Comparison of ENCODE assay signal across 17 mouse cellular contexts in the genomic region with DNA sequence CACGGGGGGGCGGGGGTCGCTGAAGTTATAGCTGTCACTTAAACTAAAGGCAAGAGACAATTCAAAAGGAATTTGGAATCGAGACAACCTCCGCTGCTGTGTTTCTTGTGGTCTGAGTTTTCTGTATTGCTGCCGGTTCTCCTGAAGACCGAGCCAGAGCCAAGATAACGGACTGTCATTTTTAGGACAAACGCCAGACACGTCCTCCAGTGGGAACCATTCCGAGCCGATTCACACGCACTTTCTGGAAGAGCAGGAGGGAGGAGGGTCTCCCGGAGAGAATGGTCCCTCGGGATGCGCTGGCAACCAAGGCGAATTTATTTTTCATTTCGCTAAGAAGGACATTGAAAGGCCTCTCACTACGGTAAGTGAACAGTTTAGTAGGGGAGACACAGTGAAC. TPM values are rescaled to one million over a fixed set of nuclear protein-coding genes. Genes with fewer than 3 reads are reported as not detected.
A peak's percentile ranks its signal among the peaks of the same experiment; 100 is the strongest.
DNase-seq lines count a peak whose midpoint lies in the region; ATAC-seq and TF ChIP-seq lines count a peak whose summit lies in the region.
"Had no signal": no experiment of that assay in that cellular context is flagged by ENCODE, and none has a peak within 500 bp of the region (broad histone marks: within the 10 kb centered on the region; RNA-seq: fewer than 3 reads in every experiment).

No protein-coding gene starts in this region.

- H3K9me3 ChIP-seq in hindbrain, postnatal 0 days (ENCODE audit: low read length): no peaks in the 10 kb centered on the region
- H3K9me3 ChIP-seq in hindbrain, embryonic 13.5 days: no peaks in the 10 kb centered on the region
- H3K9me3 ChIP-seq in heart, embryonic 12.5 days (replicated peaks): no peaks in the 10 kb centered on the region
- H3K9me3 ChIP-seq in midbrain, embryonic 15.5 days: no peaks in the 10 kb centered on the region
- no peaks in the 10 kb centered on the region for H3K9me3 ChIP-seq in liver, postnatal 0 days (ENCODE audit: low read length)
- H3K9me3 ChIP-seq: embryonic facial prominence, embryonic 10.5 days; liver, embryonic 13.5 days had no signal

- no peak for TF ChIP-seq CTCF in hindbrain, postnatal 0 days (IDR thresholded peaks at IDR 0.05; ENCODE audit: low read depth)
- no peak for TF ChIP-seq CTCF in liver, postnatal 0 days (IDR thresholded peaks at IDR 0.05; ENCODE audit: low read depth)

- no peak overlapping the region for H3K4me3 ChIP-seq in hindbrain, postnatal 0 days (ENCODE audit: low read length)
- no peak overlapping the region for H3K4me3 ChIP-seq in hindbrain, embryonic 13.5 days
- peak overlapping the region; percentile 1; the same call in 1 of the 2 replicates for H3K4me3 ChIP-seq in heart, embryonic 12.5 days
- H3K4me3 ChIP-seq in midbrain, embryonic 15.5 days: no peak overlapping the region
- H3K4me3 ChIP-seq in liver, postnatal 0 days (ENCODE audit: low read depth, low read length): no peak overlapping the region
- H3K4me3 ChIP-seq: embryonic facial prominence, embryonic 10.5 days; liver, embryonic 13.5 days had no signal

- H3K9ac ChIP-seq in hindbrain, postnatal 0 days (replicated peaks; ENCODE audit: low read length): no peak overlapping the region
- H3K9ac ChIP-seq in hindbrain, embryonic 13.5 days: no peak overlapping the region
- 0 out of 2 replicates have a peak overlapping the region, but pooled peaks have one; percentile 34 for H3K9ac ChIP-seq in heart, embryonic 12.5 days
- H3K9ac ChIP-seq in midbrain, embryonic 15.5 days: no peak overlapping the region
- no peak overlapping the region for H3K9ac ChIP-seq in liver, postnatal 0 days (replicated peaks)
- H3K9ac ChIP-seq: liver, embryonic 13.5 days had no signal

- DNase-seq in cerebellum, postnatal 25 days: peak; percentile 18 to 36
- no peak for DNase-seq in cerebellum, adult 8-10 months
- peak; percentile 42 for DNase-seq in hindbrain, postnatal 0 days (ENCODE audit: low spot score)
- no peak for DNase-seq in T-cell, adult 2 months (ENCODE audit: low spot score)
- DNase-seq in liver, postnatal 0 days: no peak
- DNase-seq: cerebellum, adult 18-20 months; kidney, postnatal 10 days; left cerebral cortex, postnatal 4 days; liver, embryonic 13.5 days; thymus, adult 2 months had no signal

- 35% methylated on average over 19 of the region's 19 CpGs for WGBS in hindbrain, postnatal 0 days
- 55% methylated on average over 19 of the region's 19 CpGs for WGBS in hindbrain, embryonic 13.5 days
- WGBS in heart, embryonic 12.5 days: 24% methylated on average over 19 of the region's 19 CpGs
- whole genome bisulfite sequencing in midbrain, embryonic 15.5 days: 49% methylated on average over 19 of the region's 19 CpGs
- 71% methylated on average over 19 of the region's 19 CpGs for WGBS in liver, postnatal 0 days (ENCODE audit: insufficient replicate concordance)

- peak overlapping the region; percentile 41 for H3K4me2 ChIP-seq in hindbrain, postnatal 0 days (ENCODE audit: low read depth, low read length)
- no peak overlapping the region for H3K4me2 ChIP-seq in hindbrain, embryonic 13.5 days
- H3K4me2 ChIP-seq in heart, embryonic 12.5 days: peak overlapping the region; percentile 58
- H3K4me2 ChIP-seq in midbrain, embryonic 15.5 days: peak overlapping the region; percentile 10; the same call in 1 of the 2 replicates
- H3K4me2 ChIP-seq in liver, postnatal 0 days (ENCODE audit: low read depth, low read length): no peak overlapping the region
- H3K4me2 ChIP-seq: liver, embryonic 13.5 days had no signal

- no peak for TF ChIP-seq EP300 in liver, postnatal 0 days (IDR thresholded peaks at IDR 0.05; ENCODE audit: low read depth)

- no peaks in the 10 kb centered on the region for H3K36me3 ChIP-seq in hindbrain, postnatal 0 days (ENCODE audit: insufficient read depth, low read length)
- H3K36me3 ChIP-seq in hindbrain, embryonic 13.5 days: no peaks in the 10 kb centered on the region
- H3K36me3 ChIP-seq in heart, embryonic 12.5 days: no peaks in the 10 kb centered on the region
- no peaks in the 10 kb centered on the region for H3K36me3 ChIP-seq in midbrain, embryonic 15.5 days (replicated peaks)
- H3K36me3 ChIP-seq in liver, postnatal 0 days (replicated peaks; ENCODE audit: insufficient read depth, low read length): no peaks in the 10 kb centered on the region
- H3K36me3 ChIP-seq: embryonic facial prominence, embryonic 10.5 days; G1E; liver, embryonic 13.5 days had no signal

- no peaks in the 10 kb centered on the region for H3K4me1 ChIP-seq in hindbrain, postnatal 0 days (ENCODE audit: insufficient read depth, low read length)
- H3K4me1 ChIP-seq in hindbrain, embryonic 13.5 days (replicated peaks): peaks cover 7% of the 10 kb centered on the region; the same call in 1 of the 2 replicates
- peaks cover 15% of the 10 kb centered on the region for H3K4me1 ChIP-seq in heart, embryonic 12.5 days (replicated peaks)
- H3K4me1 ChIP-seq in midbrain, embryonic 15.5 days: no peaks in the 10 kb centered on the region
- no peaks in the 10 kb centered on the region for H3K4me1 ChIP-seq in liver, postnatal 0 days (ENCODE audit: insufficient read depth)
- H3K4me1 ChIP-seq: embryonic facial prominence, embryonic 10.5 days; liver, embryonic 13.5 days had no signal

- no peak for ATAC-seq in hindbrain, postnatal 0 days
- ATAC-seq in hindbrain, embryonic 13.5 days (ENCODE audit: low FRiP score): no peak
- ATAC-seq in heart, embryonic 12.5 days (ENCODE audit: insufficient number of reproducible peaks, low FRiP score): no peak
- no peak for ATAC-seq in midbrain, embryonic 15.5 days (replicated peaks)
- ATAC-seq in liver, postnatal 0 days: no peak
- ATAC-seq: activated CD4-positive, CD25-positive, alpha-beta regulatory T cell, adult 4 months had no signal

- H3K27ac ChIP-seq in hindbrain, postnatal 0 days: no peak overlapping the region
- no peak overlapping the region for H3K27ac ChIP-seq in hindbrain, embryonic 13.5 days
- H3K27ac ChIP-seq in heart, embryonic 12.5 days (ENCODE audit: poor library complexity, severe bottlenecking): no peak overlapping the region
- no peak overlapping the region for H3K27ac ChIP-seq in midbrain, embryonic 15.5 days
- H3K27ac ChIP-seq in liver, postnatal 0 days (ENCODE audit: low read depth): no peak overlapping the region
- H3K27ac ChIP-seq: embryonic facial prominence, embryonic 10.5 days; liver, embryonic 13.5 days had no signal

- H3K27me3 ChIP-seq in hindbrain, postnatal 0 days (ENCODE audit: insufficient read depth, low read length): peaks cover 10% of the 10 kb centered on the region; the same call in 1 of the 2 replicates
- peaks cover 30% of the 10 kb centered on the region for H3K27me3 ChIP-seq in hindbrain, embryonic 13.5 days
- no peaks in the 10 kb centered on the region for H3K27me3 ChIP-seq in heart, embryonic 12.5 days (replicated peaks)
- peaks cover 13% of the 10 kb centered on the region; the same call in 1 of the 2 replicates for H3K27me3 ChIP-seq in midbrain, embryonic 15.5 days (replicated peaks)
- H3K27me3 ChIP-seq in liver, postnatal 0 days (ENCODE audit: insufficient read depth, low read length): 0 out of 2 replicates have a peak, but pooled peaks cover 4% of the 10 kb centered on the region

RNA-seq across cellular contexts. Expression of gene Unc5b, which starts 7.4 kb away (rescaled TPM):
- total RNA-seq in hindbrain, postnatal 0 days (2014; rRNA removed): 25.7 and 27.3 TPM in 2 replicates
- polyA plus RNA-seq in hindbrain, postnatal 0 days (2015; fragmentation: Nextera tagmentation; extraction: Ambion mirVana): 1.8 TPM in 2 replicates
- 2.5 and 3.3 TPM in 2 replicates for polyA plus RNA-seq in hindbrain, embryonic 13.5 days (2015; fragmentation: Nextera tagmentation; extraction: Ambion mirVana)
- polyA plus RNA-seq in heart, embryonic 12.5 days (2016; fragmentation: Nextera tagmentation; extraction: Ambion mirVana): 18.4 and 18.7 TPM in 2 replicates
- polyA plus RNA-seq in midbrain, embryonic 15.5 days (2015; fragmentation: Nextera tagmentation; extraction: Ambion mirVana): 2.8 and 2.9 TPM in 2 replicates
- polyA plus RNA-seq in liver, postnatal 0 days (2015; fragmentation: Nextera tagmentation; extraction: Ambion mirVana): 0.39 and 0.40 TPM in 2 replicates
- total RNA-seq: megakaryocyte progenitor cell, adult 5-6 weeks had no signal
- polyA plus RNA-seq: activated CD4-positive, CD25-positive, alpha-beta regulatory T cell, adult 4 months; G1E had no signal

Comparison
In these comparisons a context has a peak if more than half of its experiments do, and no peak if none do; other contexts are left out.
1. DNase-seq: peak in cerebellum, postnatal 25 days (2 of 2) and hindbrain, postnatal 0 days (single experiment); none in cerebellum, adult 8-10 months (single experiment), T-cell, adult 2 months (single experiment) and liver, postnatal 0 days (single experiment).
2. H3K4me2 ChIP-seq: peak in hindbrain, postnatal 0 days (single experiment), heart, embryonic 12.5 days (single experiment) and midbrain, embryonic 15.5 days (single experiment); none in hindbrain, embryonic 13.5 days (single experiment) and liver, postnatal 0 days (single experiment).